Mouse (Mus musculus) CH12.LX (cell line): ENCODE data around the gene Hectd1. TPM values are rescaled to one million over a fixed set of nuclear protein-coding genes. Genes with fewer than 3 reads are reported as not detected.

Source experiments
- DNase-seq: peaks from one replicate; pipeline ENCODE4 v3.0.0-alpha.2; 2013; ENCODE audit errors: extremely low read depth
- H3K27ac ChIP-seq: 2 replicates; pipeline ENCODE4 v1.5.1; 2012; ENCODE audit warnings: low read depth, mild to moderate bottlenecking, control low read depth, moderate library complexity; ENCODE audit not compliant: insufficient read depth
- H3K27me3 ChIP-seq: replicated peaks from 2 replicates; pipeline ENCODE3; 2012; ENCODE audit warnings: inconsistent platforms
- H3K36me3 ChIP-seq, 2 experiments: replicated peaks in 1 of 2; 2 replicates each; pipeline versions ENCODE3 to v1.6.1; 2012; ENCODE audit warnings: inconsistent platforms in 1 of 2, low read length in 1 of 2, mild to moderate bottlenecking in 1 of 2, mixed read lengths in 1 of 2, moderate library complexity in 1 of 2; ENCODE audit not compliant: control insufficient read depth in 1 of 2, insufficient read depth in 1 of 2
- H3K4me1 ChIP-seq, 2 experiments: 2 replicates each; pipeline ENCODE4 v1.6.1; 2012; ENCODE audit warnings: inconsistent platforms in 1 of 2, moderate library complexity in 1 of 2; ENCODE audit not compliant: insufficient read depth in 2 of 2, control insufficient read depth in 1 of 2
- H3K4me2 ChIP-seq: 2 replicates; pipeline ENCODE4 v1.6.1; 2012; ENCODE audit warnings: low read depth, mild to moderate bottlenecking, control low read depth; ENCODE audit not compliant: poor library complexity, insufficient read depth, severe bottlenecking
- H3K4me3 ChIP-seq, 3 experiments: fragments of 150-350 bp in 1 of 3; sonication (generic) in 1 of 3; replicated peaks in 1 of 3; 2 replicates each; pipeline versions ENCODE3 to v1.5.1; 2011 to 2012; ENCODE audit warnings: low read depth in 2 of 3, low read length in 2 of 3, mild to moderate bottlenecking in 2 of 3, moderate library complexity in 2 of 3, control low read depth in 1 of 3, improper control_type of control experiment in 1 of 3, inconsistent platforms in 1 of 3, mixed read lengths in 1 of 3; ENCODE audit not compliant: poor library complexity in 1 of 3
- H3K79me2 ChIP-seq: replicated peaks from 2 replicates; pipeline ENCODE4 v1.6.1; 2012; ENCODE audit warnings: mild to moderate bottlenecking, moderate library complexity; ENCODE audit not compliant: control insufficient read depth, poor library complexity, insufficient read depth, severe bottlenecking; ENCODE audit errors: extremely low read depth
- H3K9ac ChIP-seq: 2 replicates; pipeline ENCODE4 v1.6.1; 2012; ENCODE audit warnings: low read depth, mild to moderate bottlenecking, control low read depth, moderate library complexity; ENCODE audit not compliant: insufficient read depth
- H3K9me3 ChIP-seq: replicated peaks from 2 replicates; pipeline ENCODE3; 2012; ENCODE audit warnings: low read length, inconsistent platforms, mixed read lengths
- CTCF ChIP-seq, 2 experiments: IDR thresholded peaks in 1 of 2; conservative IDR thresholded peaks in 1 of 2; 2 replicates each; pipeline ENCODE4 v1.5.1; 2011 to 2012; ENCODE audit warnings: low read depth in 2 of 2, low read length in 2 of 2, improper control_type of control experiment in 1 of 2, inconsistent platforms in 1 of 2, mild to moderate bottlenecking in 1 of 2, moderate library complexity in 1 of 2
- ELF1 ChIP-seq: IDR thresholded peaks from 2 replicates; pipeline ENCODE4 v1.6.1; 2014; ENCODE audit warnings: low read depth, mild to moderate bottlenecking, inconsistent platforms, low read length, improper control_type of control experiment
- ETS1 ChIP-seq: conservative IDR thresholded peaks from 2 replicates; pipeline ENCODE4 v1.6.1; 2012; ENCODE audit warnings: low read depth, mild to moderate bottlenecking, inconsistent platforms, low read length, improper control_type of control experiment, moderate library complexity
- HCFC1 ChIP-seq: IDR thresholded peaks from 2 replicates; pipeline ENCODE4 v1.6.1; 2012; ENCODE audit warnings: low read depth, mild to moderate bottlenecking, inconsistent platforms, low read length, improper control_type of control experiment
- IRF4 ChIP-seq: IDR thresholded peaks from 2 replicates; pipeline ENCODE4 v1.6.1; 2014; ENCODE audit warnings: low read depth, mild to moderate bottlenecking, inconsistent platforms, low read length, improper control_type of control experiment
- JUND ChIP-seq: conservative IDR thresholded peaks from 2 replicates; pipeline ENCODE4 v1.6.1; 2011; ENCODE audit warnings: low read depth, low read length, improper control_type of control experiment
- MAFK ChIP-seq: IDR thresholded peaks from 2 replicates; pipeline ENCODE4 v1.6.1; 2011; ENCODE audit warnings: low read length, improper control_type of control experiment; ENCODE audit not compliant: insufficient replicate concordance
- MAX ChIP-seq: IDR thresholded peaks from 2 replicates; pipeline ENCODE4 v1.6.1; 2011; ENCODE audit warnings: low read length, improper control_type of control experiment
- MAZ ChIP-seq: IDR thresholded peaks from 2 replicates; pipeline ENCODE4 v1.6.1; 2012; ENCODE audit warnings: low read depth, mild to moderate bottlenecking, inconsistent platforms, low read length, improper control_type of control experiment, moderate library complexity
- MYC ChIP-seq: IDR thresholded peaks from 2 replicates; pipeline ENCODE4 v1.6.1; 2011; ENCODE audit warnings: low read depth, mild to moderate bottlenecking, improper control_type of control experiment, low read length
- NELFE ChIP-seq: IDR thresholded peaks from 2 replicates; pipeline ENCODE4 v1.6.1; 2011; ENCODE audit warnings: low read depth, low read length, improper control_type of control experiment
- NRF1 ChIP-seq: IDR thresholded peaks from 2 replicates; pipeline ENCODE4 v1.6.1; 2014; ENCODE audit warnings: low read depth, mild to moderate bottlenecking, inconsistent platforms, low read length, improper control_type of control experiment, moderate library complexity
- POLR2AphosphoS2 ChIP-seq: IDR thresholded peaks from 2 replicates; pipeline ENCODE4 v1.6.1; 2011; ENCODE audit warnings: low read depth, low read length, improper control_type of control experiment
- SIN3A ChIP-seq: IDR thresholded peaks from 2 replicates; pipeline ENCODE4 v1.6.1; 2012; ENCODE audit warnings: low read length, improper control_type of control experiment, inconsistent platforms
- SMC3 ChIP-seq: IDR thresholded peaks from 2 replicates; pipeline ENCODE4 v1.6.1; 2011; ENCODE audit warnings: low read depth, low read length, improper control_type of control experiment
- TCF12 ChIP-seq: IDR thresholded peaks from 2 replicates; pipeline ENCODE4 v1.6.1; 2014; ENCODE audit warnings: low read depth, mild to moderate bottlenecking, inconsistent platforms, low read length, improper control_type of control experiment
- UBTF ChIP-seq: IDR thresholded peaks from 2 replicates; pipeline ENCODE4 v1.6.1; 2012; ENCODE audit warnings: low read depth, mild to moderate bottlenecking, inconsistent platforms, low read length, improper control_type of control experiment, moderate library complexity
- USF2 ChIP-seq: conservative IDR thresholded peaks from 2 replicates; pipeline ENCODE4 v1.6.1; 2011; ENCODE audit warnings: low read depth, low read length, improper control_type of control experiment
- ZC3H11A ChIP-seq: IDR thresholded peaks from 2 replicates; pipeline ENCODE4 v1.6.1; 2012; ENCODE audit warnings: low read depth, mild to moderate bottlenecking, inconsistent platforms, low read length, improper control_type of control experiment
- ZMIZ1 ChIP-seq: IDR thresholded peaks from 2 replicates; pipeline ENCODE4 v1.6.1; 2012; ENCODE audit warnings: low read depth, mild to moderate bottlenecking, inconsistent platforms, low read length, improper control_type of control experiment
- dilution Hi-C: fragments of 300-500 bp; cut with MboI; formaldehyde crosslinking; loops from 2 replicates; pipeline ENCODE4 v1.14.3; 2020; ENCODE audit warnings: low sequenced_read_pairs; ENCODE audit not compliant: extremely low pct_unique_long_range_greater_than_20kb, extremely low pct_ligation_motif_present
- in situ Hi-C: fragments of 300-500 bp; cut with MboI; formaldehyde crosslinking; loops from 3 replicates; pipeline ENCODE4 v1.14.3; 2019; ENCODE audit warnings: low sequenced_read_pairs, low pct_ligation_motif_present, low pct_unique_long_range_greater_than_20kb, mixed read lengths
- polyA plus RNA-seq: library from polyadenylated mRNA; unstranded; fragments of >175 nt; gene quantifications from 2 replicates; pipeline ENCODE4 v1.2.1, GENCODE M21; 2012; ENCODE audit warnings: low read depth; ENCODE audit not compliant: insufficient read length
- total RNA-seq, 2 experiments: library from RNA; depleted of rRNA; stranded (reverse); fragments of 300-350 nt in 1 of 2; fragments of >200 nt in 1 of 2; gene quantifications; 2 replicates each; pipeline ENCODE4 v1.2.3; 2012 to 2014

Hectd1 gene
- total and polyA plus RNA-seq, 3 experiments = 36.2 to 42.3 (median 41.4) TPM

DNA sequence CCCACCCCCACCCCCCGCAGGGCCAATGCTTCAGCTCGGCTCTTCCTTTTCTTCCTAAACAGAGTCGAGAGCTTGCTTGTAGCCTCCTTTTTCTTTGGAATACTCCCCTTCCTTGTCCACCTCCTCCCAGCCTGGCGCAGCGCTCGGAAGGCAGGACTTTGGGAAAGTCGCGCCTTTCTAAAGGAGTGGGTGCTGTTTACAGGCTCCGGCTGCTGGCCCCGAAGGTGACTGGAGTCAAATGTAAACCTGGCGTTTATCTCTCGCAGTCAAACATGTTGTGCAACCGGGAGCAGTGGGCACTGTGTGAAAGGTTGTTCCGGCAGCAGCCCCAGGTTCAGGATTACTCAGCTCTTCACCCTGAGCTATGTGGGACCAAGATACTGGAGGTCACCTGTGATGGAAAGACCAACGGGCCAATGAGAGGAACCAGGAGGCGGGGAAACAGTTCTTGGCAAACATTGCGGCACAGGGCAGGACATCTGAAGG is 15.5 kb upstream of the Hectd1 start (continued):
- TF ChIP-seq SIN3A (peak; percentile 72), SMC3 (no peak), IRF4 (peak; percentile 94), NELFE (peak; percentile 87), TCF12 (peak; percentile 67), MAFK (peak; percentile 55; the same call in 1 of the 2 replicates)

GRCm38 (mm10) chr12:51843576-51844520 is 14.5 kb upstream of the Hectd1 start:
- no peaks in the 10 kb centered on the region for H3K36me3 ChIP-seq
- dilution Hi-C loops = no loop called here
- no peak for DNase-seq
- H3K27me3 ChIP-seq = no peaks in the 10 kb centered on the region
- in situ Hi-C loops = no loop called here
- TF ChIP-seq MAX = no peak
- no peak for TF ChIP-seq USF2
- no peak for TF ChIP-seq HCFC1
- no peak for TF ChIP-seq POLR2AphosphoS2
- no peak for TF ChIP-seq ZC3H11A
- TF ChIP-seq ETS1 = no peak
- TF ChIP-seq NRF1 = no peak
- TF ChIP-seq NELFE = no peak
- TF ChIP-seq JUND = no peak
- no peak for TF ChIP-seq MYC
- no peak for TF ChIP-seq MAZ
- TF ChIP-seq TCF12 = no peak
- no peak for TF ChIP-seq IRF4
- TF ChIP-seq ZMIZ1 = no peak
- TF ChIP-seq CTCF (conservative IDR thresholded peaks at IDR 0.05 in 1 of 2, IDR thresholded peaks at IDR 0.05 in 1 of 2; ENCODE audit: low read depth in 2 of 2, low read length in 2 of 2) = no peak
- TF ChIP-seq ELF1 = no peak
- TF ChIP-seq SMC3 = no peak
- no peak for TF ChIP-seq UBTF
- no peaks in the 10 kb centered on the region for H3K9me3 ChIP-seq
- H3K4me1 ChIP-seq = peaks cover 5 to 13% of the 10 kb centered on the region in 2 experiments; a peak in 2 of 4 replicates
- H3K27ac ChIP-seq = no peak overlapping the region
- peak overlapping the region; percentile 71 for H3K9ac ChIP-seq
- peak overlapping the region; percentile 48 for H3K4me2 ChIP-seq
- H3K4me3 ChIP-seq = peak overlapping the region; percentile 63 to 73 (median 65)
- no peaks in the 10 kb centered on the region for H3K79me2 ChIP-seq
